Comparison of ENCODE assay signal across 7 mouse cellular contexts in the genomic region with DNA sequence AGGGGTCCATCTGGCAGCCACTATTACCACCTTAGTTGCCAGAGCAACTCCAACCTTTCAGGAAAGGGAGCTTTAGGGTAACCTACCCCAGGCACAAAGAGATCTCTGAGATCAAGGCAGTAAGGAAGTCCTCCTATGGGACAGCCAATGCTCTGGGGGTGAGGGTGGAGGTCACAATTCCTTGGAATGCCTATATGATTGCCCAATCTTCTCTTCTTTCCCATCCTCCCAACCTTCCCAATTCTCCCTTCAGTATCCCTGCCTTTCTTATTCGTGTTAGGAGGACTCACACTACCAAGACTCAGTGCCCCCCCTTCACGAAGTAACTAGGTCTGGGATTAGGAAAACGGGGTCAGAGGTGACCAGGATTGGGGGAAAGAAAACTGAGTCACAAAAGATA. TPM values are rescaled to one million over a fixed set of nuclear protein-coding genes. Genes with fewer than 3 reads are reported as not detected.
DNase-seq lines count a peak whose midpoint lies in the region; ATAC-seq and TF ChIP-seq lines count a peak whose summit lies in the region.

No protein-coding gene starts in this region.

- 43% methylated on average over 3 of the region's 3 CpGs for WGBS in spleen, adult 2 months
- WGBS in forebrain, embryonic 13.5 days = 3% methylated on average over 3 of the region's 3 CpGs
- 0% methylated on average over 3 of the region's 3 CpGs for WGBS in limb, embryonic 15.5 days
- WGBS in stomach, postnatal 0 days = 3% methylated on average over 3 of the region's 3 CpGs

- TF ChIP-seq EP300 in stomach, postnatal 0 days (optimal IDR thresholded peaks at IDR 0.05) = no peak

- DNase-seq in spleen, adult 2 months (ENCODE audit: low read depth in 1 of 2, low spot score in 2 of 2) = no peak
- no peak for DNase-seq in spleen, postnatal 36 days (ENCODE audit: low spot score in 2 of 2)
- no peak for DNase-seq in stomach, postnatal 0 days (ENCODE audit: low spot score)
- no peak for DNase-seq in right cerebral cortex, postnatal 14 days
- no peak for DNase-seq in urinary bladder, postnatal 4 days (ENCODE audit: low spot score in 2 of 2)

- H3K4me1 ChIP-seq in spleen, adult 2 months (ENCODE audit: control insufficient read depth, insufficient read depth, insufficient read length) = no peaks in the 10 kb centered on the region; the same call in 1 of the 2 replicates
- peaks cover 54% of the 10 kb centered on the region for H3K4me1 ChIP-seq in forebrain, embryonic 13.5 days
- H3K4me1 ChIP-seq in limb, embryonic 15.5 days = peaks cover 48% of the 10 kb centered on the region
- H3K4me1 ChIP-seq in stomach, postnatal 0 days (replicated peaks; ENCODE audit: control insufficient read depth, insufficient read depth) = peaks cover 10% of the 10 kb centered on the region

- H3K9me3 ChIP-seq in forebrain, embryonic 13.5 days (replicated peaks) = no peaks in the 10 kb centered on the region
- no peaks in the 10 kb centered on the region for H3K9me3 ChIP-seq in limb, embryonic 15.5 days
- H3K9me3 ChIP-seq in stomach, postnatal 0 days (ENCODE audit: control insufficient read depth, low read length) = no peaks in the 10 kb centered on the region

- no peak for TF ChIP-seq CTCF in spleen, adult 2 months (IDR thresholded peaks at IDR 0.05; ENCODE audit: extremely low read depth, insufficient read depth, insufficient read length, insufficient replicate concordance)
- TF ChIP-seq CTCF in stomach, postnatal 0 days (IDR thresholded peaks at IDR 0.05; ENCODE audit: low read depth) = no peak

- H3K27me3 ChIP-seq in spleen, adult 2 months (ENCODE audit: control insufficient read depth, insufficient read depth, low read length) = no peaks in the 10 kb centered on the region
- no peaks in the 10 kb centered on the region for H3K27me3 ChIP-seq in forebrain, embryonic 13.5 days
- H3K27me3 ChIP-seq in limb, embryonic 15.5 days = no peaks in the 10 kb centered on the region
- no peaks in the 10 kb centered on the region for H3K27me3 ChIP-seq in stomach, postnatal 0 days (ENCODE audit: control insufficient read depth, insufficient read depth, low read length)

- peak overlapping the region; percentile 77 for H3K4me2 ChIP-seq in forebrain, embryonic 13.5 days
- peak overlapping the region; percentile 62 for H3K4me2 ChIP-seq in limb, embryonic 15.5 days
- H3K4me2 ChIP-seq in stomach, postnatal 0 days (replicated peaks; ENCODE audit: low read depth) = peak overlapping the region; percentile 72

- no peak for TF ChIP-seq POLR2A in spleen, adult 2 months (IDR thresholded peaks at IDR 0.05; ENCODE audit: low read depth, low read length)

- H3K27ac ChIP-seq in spleen, adult 2 months (ENCODE audit: insufficient read depth, low read length) = no peak overlapping the region
- H3K27ac ChIP-seq in forebrain, embryonic 13.5 days = peak overlapping the region; percentile 98
- peak overlapping the region; percentile 99 for H3K27ac ChIP-seq in limb, embryonic 15.5 days
- H3K27ac ChIP-seq in stomach, postnatal 0 days (replicated peaks) = peak overlapping the region; percentile 97

- H3K9ac ChIP-seq in forebrain, embryonic 13.5 days = peak overlapping the region; percentile 97
- H3K9ac ChIP-seq in limb, embryonic 15.5 days = peak overlapping the region; percentile 98
- H3K9ac ChIP-seq in stomach, postnatal 0 days (ENCODE audit: low read length) = peak overlapping the region; percentile 94

- H3K4me3 ChIP-seq in spleen, adult 2 months (ENCODE audit: extremely low read depth, insufficient read depth, insufficient read length) = peak overlapping the region; percentile 91
- H3K4me3 ChIP-seq in forebrain, embryonic 13.5 days = peak overlapping the region; percentile 78
- H3K4me3 ChIP-seq in limb, embryonic 15.5 days = peak overlapping the region; percentile 78
- H3K4me3 ChIP-seq in stomach, postnatal 0 days (ENCODE audit: low read depth, low read length) = peak overlapping the region; percentile 76

- ATAC-seq in forebrain, embryonic 13.5 days = no peak
- ATAC-seq in limb, embryonic 15.5 days (ENCODE audit: insufficient number of reproducible peaks, low FRiP score, low TSS enrichment, low read depth) = no peak
- no peak for ATAC-seq in stomach, postnatal 0 days (ENCODE audit: low FRiP score, low TSS enrichment)

- no peaks in the 10 kb centered on the region for H3K36me3 ChIP-seq in spleen, adult 2 months (ENCODE audit: control insufficient read depth, insufficient read depth, low read length)
- peaks cover 14% of the 10 kb centered on the region; the same call in 1 of the 2 replicates for H3K36me3 ChIP-seq in forebrain, embryonic 13.5 days (ENCODE audit: poor library complexity, severe bottlenecking)
- H3K36me3 ChIP-seq in limb, embryonic 15.5 days = peaks cover 7% of the 10 kb centered on the region
- no peaks in the 10 kb centered on the region for H3K36me3 ChIP-seq in stomach, postnatal 0 days (ENCODE audit: control insufficient read depth, insufficient read depth, low read length)

RNA-seq across cellular contexts. Expression of a gene that starts 0.5 kb away (rescaled TPM):
- not detected in 2 replicates for polyA plus RNA-seq in spleen, adult 2 months (2012; rRNA removed)
- not detected in 2 replicates for polyA plus RNA-seq in forebrain, embryonic 13.5 days (2015; fragmentation: Nextera tagmentation; extraction: Ambion mirVana)
- 0.10 TPM in 1 of 2 replicates, not detected in the other for polyA plus RNA-seq in limb, embryonic 15.5 days (2015; fragmentation: Nextera tagmentation; extraction: Ambion mirVana)
- polyA plus RNA-seq in stomach, postnatal 0 days (2015; fragmentation: Nextera tagmentation; extraction: Ambion mirVana) = not detected in 2 replicates

RNA-seq across cellular contexts. Expression of a gene that starts 1.0 kb away (rescaled TPM):
- polyA plus RNA-seq in spleen, adult 2 months (2012; rRNA removed) = 37.4 and 41.3 TPM in 2 replicates
- polyA plus RNA-seq in forebrain, embryonic 13.5 days (2015; fragmentation: Nextera tagmentation; extraction: Ambion mirVana) = 17.7 and 19.8 TPM in 2 replicates
- 15.1 and 15.7 TPM in 2 replicates for polyA plus RNA-seq in limb, embryonic 15.5 days (2015; fragmentation: Nextera tagmentation; extraction: Ambion mirVana)
- 6.6 and 6.9 TPM in 2 replicates for polyA plus RNA-seq in stomach, postnatal 0 days (2015; fragmentation: Nextera tagmentation; extraction: Ambion mirVana)

RNA-seq across cellular contexts. Expression of a gene that starts 14.1 kb away (rescaled TPM):
- 209 and 225 TPM in 2 replicates for polyA plus RNA-seq in spleen, adult 2 months (2012; rRNA removed)
- polyA plus RNA-seq in forebrain, embryonic 13.5 days (2015; fragmentation: Nextera tagmentation; extraction: Ambion mirVana) = 675 and 699 TPM in 2 replicates
- 356 and 402 TPM in 2 replicates for polyA plus RNA-seq in limb, embryonic 15.5 days (2015; fragmentation: Nextera tagmentation; extraction: Ambion mirVana)
- polyA plus RNA-seq in stomach, postnatal 0 days (2015; fragmentation: Nextera tagmentation; extraction: Ambion mirVana) = 292 and 310 TPM in 2 replicates

RNA-seq across cellular contexts. Expression of a gene that starts 14.2 kb away (rescaled TPM):
- 2.9 and 3.2 TPM in 2 replicates for polyA plus RNA-seq in spleen, adult 2 months (2012; rRNA removed)
- polyA plus RNA-seq in forebrain, embryonic 13.5 days (2015; fragmentation: Nextera tagmentation; extraction: Ambion mirVana) = 15.4 and 19.4 TPM in 2 replicates
- polyA plus RNA-seq in limb, embryonic 15.5 days (2015; fragmentation: Nextera tagmentation; extraction: Ambion mirVana) = 7.9 and 9.1 TPM in 2 replicates
- polyA plus RNA-seq in stomach, postnatal 0 days (2015; fragmentation: Nextera tagmentation; extraction: Ambion mirVana) = 4.3 and 5.1 TPM in 2 replicates

RNA-seq across cellular contexts. Expression of a gene that starts 16.8 kb away (rescaled TPM):
- 281 and 332 TPM in 2 replicates for polyA plus RNA-seq in spleen, adult 2 months (2012; rRNA removed)
- polyA plus RNA-seq in forebrain, embryonic 13.5 days (2015; fragmentation: Nextera tagmentation; extraction: Ambion mirVana) = 2.5 and 3.8 TPM in 2 replicates
- 17.4 and 17.8 TPM in 2 replicates for polyA plus RNA-seq in limb, embryonic 15.5 days (2015; fragmentation: Nextera tagmentation; extraction: Ambion mirVana)
- polyA plus RNA-seq in stomach, postnatal 0 days (2015; fragmentation: Nextera tagmentation; extraction: Ambion mirVana) = 13.1 and 15.8 TPM in 2 replicates
